Mouse (Mus musculus) heart, postnatal 0 days (tissue): ENCODE measurements at regions not wholly inside any gene's neighbourhood (a gene's known extent, or its start where the extent isn't known, plus 50 kb on each side); places are given as distances from the start of the nearest gene placed in this dataset.
A peak's percentile ranks its signal among the peaks of the same experiment; 100 is the strongest.

ENCODE experiments used
- ATAC-seq: fragments of 200-750 bp; cut with Nextera tagmentation; 2 replicates; pipeline ENCODE4 v1.8.0; 2017; ENCODE audit warnings: low read depth, moderate number of reproducible peaks, moderate library complexity; ENCODE audit not compliant: insufficient read depth
- DNase-seq: peaks from one replicate; pipeline ENCODE4 v3.0.0-alpha.2; 2016; ENCODE audit warnings: low spot score
- H3K27ac ChIP-seq: fragments of 300-500 bp; sonication (generic); 2 replicates; pipeline ENCODE4 v1.5.1; 2014; ENCODE audit warnings: low read depth, mild to moderate bottlenecking
- H3K27me3 ChIP-seq: fragments of 300-500 bp; sonication (generic); 2 replicates; pipeline ENCODE4 v1.6.1; 2014; ENCODE audit warnings: low read length, mixed read lengths; ENCODE audit not compliant: control insufficient read depth, insufficient read depth
- H3K36me3 ChIP-seq: fragments of 300-500 bp; sonication (generic); replicated peaks from 2 replicates; pipeline ENCODE4 v1.6.1; 2014; ENCODE audit warnings: low read length, mixed read lengths; ENCODE audit not compliant: control insufficient read depth, insufficient read depth
- H3K4me1 ChIP-seq: fragments of 300-500 bp; sonication (generic); 2 replicates; pipeline ENCODE4 v1.6.1; 2014; ENCODE audit warnings: antibody characterized with exemption; ENCODE audit not compliant: control insufficient read depth, insufficient read depth
- H3K4me2 ChIP-seq: fragments of 300-500 bp; sonication (generic); 2 replicates; pipeline ENCODE4 v1.6.1; 2014; ENCODE audit warnings: low read depth, mild to moderate bottlenecking, low read length, moderate library complexity
- H3K4me3 ChIP-seq: fragments of 300-500 bp; sonication (generic); 2 replicates; pipeline ENCODE4 v1.5.1; 2014; ENCODE audit warnings: low read depth, low read length
- H3K9ac ChIP-seq: fragments of 300-500 bp; sonication (generic); replicated peaks from 2 replicates; pipeline ENCODE4 v1.6.1; 2014; ENCODE audit warnings: low read depth, low read length, mixed read lengths
- H3K9me3 ChIP-seq: fragments of 300-500 bp; sonication (generic); replicated peaks from 2 replicates; pipeline ENCODE4 v1.6.1; 2016; ENCODE audit warnings: low read length; ENCODE audit not compliant: control insufficient read depth
- CTCF ChIP-seq: IDR thresholded peaks from 2 replicates; pipeline ENCODE4 v1.5.1; 2016; ENCODE audit warnings: antibody characterized with exemption, control low read depth, low read depth
- EP300 ChIP-seq: IDR thresholded peaks from 2 replicates; pipeline ENCODE4 v1.6.1; 2016; ENCODE audit warnings: antibody characterized with exemption, low read depth
- WGBS: fragments of 180-500 bp; shearing (Covaris S2); extraction: QIAGEN DNeasy Blood & Tissue Kit; methylation state at CpG from one replicate; pipeline ENCODE4 v1.1.7; 2014; 5-methylcytosine and 5-hydroxymethylcytosine counted together

GRCm38 (mm10) chr9:61259421-61260174 lies 112.6 kb upstream of the Tle3 start:
- Histone ChIP-seq H3K4me2 (no peak overlapping the region), H3K4me1 (no peaks in the 10 kb centered on the region; the same call in 1 of the 2 replicates), H3K4me3 (no peak overlapping the region), H3K36me3 (no peaks in the 10 kb centered on the region), H3K27ac (peak overlapping the region; percentile 54; the same call in 1 of the 2 replicates), H3K9me3 (peaks cover 7% of the 10 kb centered on the region; the same call in 1 of the 2 replicates), H3K27me3 (peaks cover 60% of the 10 kb centered on the region), H3K9ac (no peak overlapping the region)
- WGBS = 18% methylated on average over 7 of the region's 7 CpGs
- TF ChIP-seq EP300 = peak; percentile 37; the same call in 1 of the 2 replicates
- TF ChIP-seq CTCF = no peak
- peak; percentile 28 for DNase-seq
- peak; percentile 74 for ATAC-seq

DNA sequence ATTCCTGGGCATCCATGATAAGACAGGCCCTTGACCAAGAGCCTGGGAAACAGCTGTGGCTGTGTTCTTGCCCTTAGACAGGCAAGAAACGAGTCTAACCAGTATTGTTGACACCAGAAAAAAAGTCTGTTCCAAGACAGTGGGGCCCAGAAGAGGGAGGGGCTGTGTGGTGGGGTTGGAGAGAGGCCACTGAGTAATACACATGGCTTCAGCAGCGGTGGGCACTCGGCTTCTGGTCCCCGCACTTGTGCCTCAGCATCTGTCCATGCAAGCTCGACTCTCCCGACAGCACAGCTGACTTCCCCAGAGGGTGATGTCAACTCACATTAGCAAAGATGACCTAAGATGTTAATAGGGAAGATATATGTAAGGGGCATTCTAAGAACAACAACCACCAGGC lies 110.9 kb upstream of the Tle3 start:
- H3K4me1 ChIP-seq = no peaks in the 10 kb centered on the region; the same call in 1 of the 2 replicates
- H3K9me3 ChIP-seq = peaks cover 11% of the 10 kb centered on the region
- TF ChIP-seq CTCF (no peak), EP300 (no peak)
- H3K4me2 ChIP-seq = no peak overlapping the region
- no peaks in the 10 kb centered on the region for H3K36me3 ChIP-seq
- no peak overlapping the region for H3K27ac ChIP-seq
- DNase-seq (no peak), ATAC-seq (no peak)
- H3K4me3 ChIP-seq = no peak overlapping the region
- 58% methylated on average over 6 of the region's 6 CpGs for WGBS
- H3K27me3 ChIP-seq = peaks cover 49% of the 10 kb centered on the region
- H3K9ac ChIP-seq = no peak overlapping the region

- WGBS = 49% methylated on average over 12 of the region's 12 CpGs
- no peak overlapping the region for H3K9ac ChIP-seq
- H3K4me2 ChIP-seq = no peak overlapping the region
- H3K4me3 ChIP-seq = no peak overlapping the region
- ATAC-seq (no peak), DNase-seq (no peak)
- peaks cover 11% of the 10 kb centered on the region for H3K9me3 ChIP-seq
- no peaks in the 10 kb centered on the region for H3K36me3 ChIP-seq
- H3K4me1 ChIP-seq = no peaks in the 10 kb centered on the region; the same call in 1 of the 2 replicates
- peaks cover 50% of the 10 kb centered on the region for H3K27me3 ChIP-seq
- H3K27ac ChIP-seq = no peak overlapping the region
- TF ChIP-seq CTCF = no peak
- TF ChIP-seq EP300 = no peak
These were observed 110.3 kb upstream of the Tle3 start for GRCm38 (mm10) chr9:61261739-61262333.

DNA sequence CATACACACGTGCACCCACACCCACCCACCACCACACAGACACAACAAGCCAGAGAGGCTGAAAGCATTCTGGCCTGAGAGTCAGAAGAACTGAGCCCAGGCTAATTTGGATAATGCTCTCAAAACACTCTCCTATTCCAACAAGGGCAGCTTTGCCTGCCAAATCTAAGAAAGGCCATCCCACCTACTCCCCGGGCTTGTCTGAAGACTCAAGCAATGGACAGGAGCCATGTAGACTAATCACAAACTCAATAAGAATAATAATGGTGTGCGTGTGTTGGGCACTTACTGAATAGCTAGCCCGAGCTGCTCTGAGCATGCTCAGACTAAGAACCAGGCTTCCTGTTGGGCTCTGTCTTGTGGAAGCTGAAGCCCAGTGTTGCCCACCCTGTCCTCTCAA lies 108.8 kb upstream of the Tle3 start:
- Histone ChIP-seq H3K9me3 (peaks cover 11% of the 10 kb centered on the region), H3K9ac (no peak overlapping the region), H3K27me3 (peaks cover 62% of the 10 kb centered on the region), H3K4me1 (no peaks in the 10 kb centered on the region; the same call in 1 of the 2 replicates), H3K4me2 (no peak overlapping the region), H3K36me3 (no peaks in the 10 kb centered on the region), H3K4me3 (no peak overlapping the region), H3K27ac (no peak overlapping the region)
- WGBS = 78% methylated on average over 4 of the region's 4 CpGs
- ATAC-seq (no peak), DNase-seq (no peak)
- TF ChIP-seq EP300 = no peak
- TF ChIP-seq CTCF = no peak

DNA sequence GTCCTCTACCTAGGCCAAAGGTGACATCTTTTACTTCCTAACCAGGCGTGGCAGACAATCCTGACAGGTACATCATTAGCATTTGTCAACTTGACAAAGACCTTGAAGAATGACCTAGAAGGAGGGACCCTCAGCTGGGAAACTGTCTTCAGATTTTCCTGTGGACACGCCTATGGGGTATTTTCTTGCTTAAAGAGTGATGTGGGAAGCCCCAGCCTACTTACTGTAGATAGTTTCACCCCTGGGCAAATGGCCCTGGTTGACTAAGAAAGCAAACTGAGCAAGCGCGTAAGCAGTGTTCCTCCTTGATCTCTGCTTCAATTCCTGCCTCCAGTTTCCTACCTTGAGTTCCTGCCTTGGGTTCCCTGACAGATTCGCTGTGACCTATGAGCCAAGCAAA lies 106.7 kb upstream of the Tle3 start:
- no peak for ATAC-seq
- H3K9me3 ChIP-seq = peaks cover 11% of the 10 kb centered on the region
- H3K4me1 ChIP-seq = no peaks in the 10 kb centered on the region
- H3K9ac ChIP-seq = no peak overlapping the region
- DNase-seq = no peak
- no peak overlapping the region for H3K4me3 ChIP-seq
- no peaks in the 10 kb centered on the region for H3K36me3 ChIP-seq
- no peak overlapping the region for H3K4me2 ChIP-seq
- H3K27ac ChIP-seq = no peak overlapping the region
- TF ChIP-seq EP300 (no peak), CTCF (no peak)
- peaks cover 64% of the 10 kb centered on the region for H3K27me3 ChIP-seq
- WGBS = 84% methylated on average over 5 of the region's 5 CpGs
